Mouse (Mus musculus) induced T-regulatory cell, adult 2 months (primary cell): ENCODE data around the gene Pon1.

ENCODE experiments used
- DNase-seq: peaks from one replicate; pipeline ENCODE4 v3.0.0-alpha.2; 2012; ENCODE audit warnings: low read depth

Gene Pon1

DNA sequence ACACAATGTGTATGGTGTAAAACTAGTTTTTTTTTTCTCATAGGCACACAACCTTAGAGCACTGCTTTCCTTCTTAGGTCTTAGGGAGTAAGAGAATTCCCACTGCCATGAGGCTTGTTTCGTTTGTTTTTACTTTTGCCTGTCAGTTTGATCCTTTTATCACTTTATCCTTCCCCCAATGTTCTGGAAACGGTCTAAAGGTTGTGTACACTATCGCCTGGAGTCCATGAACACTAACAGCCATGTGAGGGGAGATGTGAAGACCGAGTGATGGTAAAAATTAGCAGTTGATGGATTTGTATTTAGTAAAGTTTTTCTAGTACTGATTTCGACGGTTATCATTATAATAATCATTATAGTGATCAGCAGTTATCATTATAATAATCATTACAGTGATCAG, 58.8 kb downstream of the Pon1 start:
- no peak for DNase-seq

DNA sequence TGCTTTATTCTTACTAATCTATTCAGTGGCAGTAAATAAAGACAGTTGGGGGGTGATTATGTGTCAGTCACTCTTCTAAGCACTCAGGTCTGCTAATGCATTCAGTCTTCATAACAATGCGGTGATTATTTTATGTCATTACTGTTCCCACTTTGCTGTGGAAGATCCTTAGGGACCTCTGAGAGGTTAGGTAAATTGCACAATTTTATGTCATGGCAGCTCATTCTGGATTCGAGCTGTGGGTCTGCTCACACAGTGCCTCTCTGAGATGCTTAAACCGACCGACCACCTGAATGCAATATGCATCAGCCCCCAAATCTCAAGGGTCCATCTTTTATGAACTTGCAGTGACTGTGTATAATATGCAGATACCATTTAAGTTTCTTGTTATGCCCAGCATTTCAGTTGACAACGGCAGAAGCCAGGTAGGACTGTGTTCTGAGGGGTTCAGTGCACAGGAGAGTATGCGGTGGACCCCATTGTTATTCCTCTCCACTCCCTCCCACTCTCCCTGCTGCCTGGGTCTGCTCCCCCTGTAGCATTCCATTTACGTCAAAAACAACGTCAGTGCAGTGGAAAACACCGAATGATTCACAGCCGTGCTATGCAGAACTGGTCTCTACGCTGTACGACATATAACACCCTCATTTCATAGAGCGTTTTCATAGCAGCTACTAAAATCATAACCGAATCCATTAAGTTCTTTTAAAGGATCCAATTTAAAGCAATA, 64.2 kb downstream of the Pon1 start:
- DNase-seq = no peak

DNA sequence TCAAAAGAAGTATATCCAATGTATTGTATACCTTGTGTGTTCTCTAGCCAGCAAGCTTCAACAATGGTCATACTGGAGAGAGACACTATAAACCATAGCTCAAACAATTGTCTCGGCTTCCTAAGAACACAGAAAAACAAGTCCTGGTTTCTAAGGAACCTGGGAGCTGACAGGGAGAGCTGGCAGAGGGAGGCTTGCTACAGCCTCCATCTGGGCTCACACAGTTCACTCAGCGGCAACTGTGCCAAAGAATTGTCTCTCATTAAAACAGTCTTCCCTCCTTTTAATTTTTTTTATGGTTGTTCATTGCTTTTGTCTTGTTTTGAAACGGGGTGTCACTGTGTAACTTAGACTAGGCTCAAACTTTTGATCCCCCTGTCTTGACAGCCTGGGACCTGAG, 73.5 kb downstream of the Pon1 start:
- no peak for DNase-seq

DNA sequence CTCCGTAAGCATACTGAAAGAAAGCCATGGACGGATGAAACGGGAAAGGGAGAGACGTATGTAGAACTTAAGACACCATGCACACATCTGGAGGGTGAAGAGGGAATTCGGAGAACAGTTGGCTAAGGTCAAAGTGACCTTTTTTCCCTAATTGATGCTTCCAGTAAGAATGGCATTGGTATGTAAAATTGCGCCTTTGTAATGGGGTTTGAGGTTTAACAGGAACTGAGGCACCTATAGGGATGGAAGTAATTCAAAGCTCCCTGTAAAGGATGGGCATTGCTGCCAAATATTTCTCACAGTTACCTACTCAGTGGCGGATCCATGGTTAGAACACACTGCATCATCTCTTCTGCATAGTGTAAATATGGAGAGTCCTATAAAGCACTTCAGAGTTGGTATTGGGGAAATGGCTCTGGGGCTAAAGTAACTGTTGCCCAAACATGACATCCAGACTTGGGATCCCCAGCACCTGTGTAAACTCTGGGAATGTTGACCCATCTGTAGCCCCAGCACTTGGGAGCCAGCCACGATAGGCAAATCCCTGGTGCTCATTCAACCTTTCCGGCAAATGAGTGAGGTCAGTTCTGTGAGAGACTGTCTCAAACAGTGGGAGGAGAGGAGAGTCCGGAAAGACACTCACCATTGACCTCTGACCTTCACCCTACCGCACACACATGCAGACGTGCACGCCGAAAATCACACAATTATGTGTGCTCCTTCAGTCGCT, 74.4 kb downstream of the Pon1 start:
- DNase-seq = no peak
